ENCODE assay signal across 8 mouse cellular contexts in the genomic region with DNA sequence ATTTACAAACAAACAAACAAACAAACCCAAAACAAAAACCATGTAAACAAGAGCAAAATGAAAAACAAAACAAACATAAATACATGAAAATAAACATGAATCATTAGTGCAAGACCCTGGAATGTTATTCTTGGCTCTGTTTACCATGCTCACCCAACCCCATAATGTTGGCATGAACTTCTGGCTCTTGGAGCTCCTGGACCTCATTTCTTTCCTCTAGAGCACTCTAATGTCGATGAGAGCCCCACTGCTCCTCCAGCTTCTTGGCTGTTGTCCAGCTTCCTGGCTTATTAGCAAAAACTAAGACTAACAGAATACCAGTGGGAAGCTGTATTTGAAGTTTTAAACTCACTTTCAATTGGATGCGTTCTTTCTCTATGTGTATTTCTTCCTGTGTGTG.
DNase-seq lines count a peak whose midpoint lies in the region; ATAC-seq and TF ChIP-seq lines count a peak whose summit lies in the region.

No protein-coding gene starts in this region.

- no peak overlapping the region for H3K9ac ChIP-seq in heart, embryonic 11.5 days (ENCODE audit: low read depth, low read length)
- H3K9ac ChIP-seq in lung, embryonic 14.5 days = no peak overlapping the region
- no peak overlapping the region for H3K9ac ChIP-seq in neural tube, embryonic 15.5 days (replicated peaks)

- no peaks in the 10 kb centered on the region for H3K4me1 ChIP-seq in heart, embryonic 11.5 days (ENCODE audit: control insufficient read depth, insufficient read depth, low read length)
- no peaks in the 10 kb centered on the region for H3K4me1 ChIP-seq in lung, embryonic 14.5 days (ENCODE audit: insufficient read depth)
- no peaks in the 10 kb centered on the region for H3K4me1 ChIP-seq in neural tube, embryonic 15.5 days

- no peaks in the 10 kb centered on the region for H3K27me3 ChIP-seq in heart, embryonic 11.5 days (ENCODE audit: control insufficient read depth, insufficient read depth, low read length)
- H3K27me3 ChIP-seq in lung, embryonic 14.5 days (ENCODE audit: insufficient read depth, low read length) = no peaks in the 10 kb centered on the region
- no peaks in the 10 kb centered on the region for H3K27me3 ChIP-seq in neural tube, embryonic 15.5 days (replicated peaks)

- H3K27ac ChIP-seq in heart, embryonic 11.5 days (ENCODE audit: low read depth, low read length) = no peak overlapping the region
- H3K27ac ChIP-seq in lung, embryonic 14.5 days (ENCODE audit: low read depth) = no peak overlapping the region
- H3K27ac ChIP-seq in neural tube, embryonic 15.5 days (replicated peaks) = no peak overlapping the region

- no peaks in the 10 kb centered on the region for H3K36me3 ChIP-seq in heart, embryonic 11.5 days (ENCODE audit: control insufficient read depth, insufficient read depth, low read length)
- H3K36me3 ChIP-seq in lung, embryonic 14.5 days (ENCODE audit: insufficient read depth) = no peaks in the 10 kb centered on the region
- no peaks in the 10 kb centered on the region for H3K36me3 ChIP-seq in neural tube, embryonic 15.5 days

- ATAC-seq in heart, embryonic 11.5 days (replicated peaks; ENCODE audit: insufficient number of reproducible peaks, low FRiP score, low TSS enrichment) = no peak
- peak; percentile 62; the same call in 1 of the 2 replicates for ATAC-seq in lung, embryonic 14.5 days (ENCODE audit: insufficient read depth)
- no peak for ATAC-seq in megakaryocyte-erythroid progenitor cell, adult 5-6 weeks (replicated peaks; ENCODE audit: low FRiP score, low TSS enrichment, poor library complexity, severe bottlenecking)
- no peak for ATAC-seq in neural tube, embryonic 15.5 days (ENCODE audit: low FRiP score)

- peak; percentile 53 to 54 for DNase-seq in heart, adult 18-20 months
- peak; percentile 4 for DNase-seq in adrenal gland, adult 8-10 months
- DNase-seq in heart, adult 8-10 months (ENCODE audit: low spot score) = peak; percentile 23
- peak; percentile 83 for DNase-seq in lung, embryonic 14.5 days
- DNase-seq in spleen, postnatal 36 days (ENCODE audit: low spot score in 2 of 2) = no peak

- H3K4me3 ChIP-seq in heart, embryonic 11.5 days (ENCODE audit: low read depth, low read length) = no peak overlapping the region
- H3K4me3 ChIP-seq in lung, embryonic 14.5 days (ENCODE audit: low read depth, low read length) = no peak overlapping the region
- H3K4me3 ChIP-seq in neural tube, embryonic 15.5 days (replicated peaks) = no peak overlapping the region

- no peak for TF ChIP-seq CTCF in lung, embryonic 14.5 days (IDR thresholded peaks at IDR 0.05; ENCODE audit: low read depth)

- no peak overlapping the region for H3K4me2 ChIP-seq in heart, embryonic 11.5 days
- no peak overlapping the region for H3K4me2 ChIP-seq in lung, embryonic 14.5 days
- no peak overlapping the region for H3K4me2 ChIP-seq in neural tube, embryonic 15.5 days

- no peaks in the 10 kb centered on the region for H3K9me3 ChIP-seq in heart, embryonic 11.5 days (replicated peaks; ENCODE audit: control insufficient read depth, low read length)
- H3K9me3 ChIP-seq in lung, embryonic 14.5 days (ENCODE audit: low read depth, low read length) = no peaks in the 10 kb centered on the region
- H3K9me3 ChIP-seq in neural tube, embryonic 15.5 days (replicated peaks) = no peaks in the 10 kb centered on the region

- WGBS in heart, embryonic 11.5 days (ENCODE audit: insufficient replicate concordance) = 52% methylated on average over 2 of the region's 2 CpGs
- WGBS in lung, embryonic 14.5 days = 24% methylated on average over 2 of the region's 2 CpGs
- WGBS in neural tube, embryonic 15.5 days = 48% methylated on average over 2 of the region's 2 CpGs

Comparison
In these comparisons a context has a peak if more than half of its experiments do, and no peak if none do; other contexts are left out.
1. DNase-seq: peak in heart, adult 18-20 months (2 of 2), adrenal gland, adult 8-10 months (single experiment), heart, adult 8-10 months (single experiment) and lung, embryonic 14.5 days (single experiment); none in spleen, postnatal 36 days (0 of 2).